Mouse (Mus musculus) heart, adult 2 months (tissue): ENCODE results near the gene Adgrf5. TPM values are rescaled to one million over a fixed set of nuclear protein-coding genes. Genes with fewer than 3 reads are reported as not detected.
"Not testable (repeated sequence)": the region's sequence is repeated elsewhere in the genome, so short reads cannot be mapped to it uniquely, and the experiment has no call there.

Source experiments
- DNase-seq, 2 experiments: peaks; one replicate each; pipeline ENCODE4 v3.0.0; 2021
- H3K27ac ChIP-seq: fragments of 200-600 bp; 2 replicates; pipeline ENCODE4 v1.8.1; 2022
- H3K27me3 ChIP-seq: fragments of 200-500 bp; 2 replicates; pipeline ENCODE4 v1.6.1; 2012; ENCODE audit warnings: mild to moderate bottlenecking, low read length, inconsistent platforms, mixed read lengths; ENCODE audit not compliant: control insufficient read depth, insufficient read depth
- H3K36me3 ChIP-seq: fragments of 200-500 bp; 2 replicates; pipeline ENCODE4 v1.6.1; 2012; ENCODE audit warnings: low read length, inconsistent platforms; ENCODE audit not compliant: control insufficient read depth, insufficient read depth
- H3K4me1 ChIP-seq: fragments of 200-500 bp; 2 replicates; pipeline ENCODE4 v1.6.1; 2011; ENCODE audit warnings: low read length; ENCODE audit not compliant: control insufficient read depth, insufficient read depth
- H3K4me3 ChIP-seq: fragments of 200-600 bp; 2 replicates; pipeline ENCODE4 v1.8.1; 2022
- H3K79me2 ChIP-seq: fragments of 200-500 bp; replicated peaks from 2 replicates; pipeline ENCODE4 v1.6.1; 2012; ENCODE audit warnings: mild to moderate bottlenecking, inconsistent platforms, low read length, moderate library complexity, mixed read lengths; ENCODE audit not compliant: control insufficient read depth, insufficient read depth
- H3K9ac ChIP-seq: fragments of 200-500 bp; 2 replicates; pipeline ENCODE4 v1.6.1; 2012; ENCODE audit warnings: low read depth, mild to moderate bottlenecking, control low read depth, inconsistent platforms, low read length, mixed read lengths
- CTCF ChIP-seq: fragments of 200-600 bp; IDR thresholded peaks from 2 replicates; pipeline ENCODE4 v1.8.1; 2022; ENCODE audit warnings: antibody characterized with exemption, mild to moderate bottlenecking, moderate library complexity
- EP300 ChIP-seq: fragments of 200-500 bp; IDR thresholded peaks from 2 replicates; pipeline ENCODE4 v1.6.1; 2011; ENCODE audit warnings: low read depth, low read length, control low read depth; ENCODE audit not compliant: insufficient read depth
- POLR2A ChIP-seq: fragments of 200-500 bp; IDR thresholded peaks from 2 replicates; pipeline ENCODE4 v1.6.1; 2011; ENCODE audit warnings: mild to moderate bottlenecking, low read depth, low read length, control low read depth; ENCODE audit not compliant: insufficient read depth
- whole genome bisulfite sequencing: fragments of 180-500 bp; shearing (Covaris S2); methylation state at CpG from one replicate; pipeline ENCODE4 v1.1.7; 2018; 5-methylcytosine and 5-hydroxymethylcytosine counted together
- intact Hi-C: fragments of 180-260 bp; cut with DNase I; formaldehyde crosslinking; loops from one replicate; pipeline ENCODE4 v1.15.1; 2025
- polyA plus RNA-seq: library from polyadenylated mRNA; depleted of rRNA; stranded (reverse); fragments of >200 nt; gene quantifications from 2 replicates; pipeline ENCODE4 v1.2.3, GENCODE M21; 2012
- total RNA-seq, 2 experiments: library from RNA; stranded (reverse); gene quantifications; 2 replicates each; pipeline ENCODE4 v1.2.3; 2021

Gene Adgrf5
- total and polyA plus RNA-seq, 3 experiments, result 57.7 to 231 (median 184) TPM

DNA sequence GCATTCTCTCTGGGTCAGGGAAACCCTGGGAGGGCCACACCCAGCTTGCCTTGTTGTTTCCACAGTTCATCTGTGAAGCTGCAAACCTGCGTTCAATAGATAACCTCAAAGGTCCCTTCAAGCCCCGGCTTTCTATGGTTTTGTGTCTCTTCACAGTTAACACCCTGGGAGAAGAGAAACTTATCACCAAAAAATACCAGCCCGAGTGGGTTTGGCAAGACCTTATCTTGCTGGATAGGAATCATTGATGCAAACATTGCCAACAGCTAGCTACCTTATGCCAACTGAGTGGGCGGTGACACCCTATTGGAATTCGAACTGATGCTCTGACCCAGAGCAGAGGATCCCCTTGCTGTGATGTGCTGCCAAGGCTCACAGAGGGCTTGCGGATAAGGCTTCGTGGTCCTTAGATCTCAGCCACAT, 30.5 kb upstream of the Adgrf5 start:
- Histone ChIP-seq H3K36me3 (no peaks in the 10 kb centered on the region), H3K27me3 (no peaks in the 10 kb centered on the region), H3K4me1 (peaks cover 11% of the 10 kb centered on the region), H3K4me3 (no peak overlapping the region), H3K9ac (no peak overlapping the region), H3K79me2 (no peaks in the 10 kb centered on the region), H3K27ac (no peak overlapping the region)
- peak in 1 of 2 experiments; percentile 39 for DNase-seq
- intact Hi-C loops, result loop anchor here (5.0 kb wide), 1 partner anchor 93 kb away; no protein-coding TSS in a partner anchor
- TF ChIP-seq CTCF (no peak), POLR2A (no peak), EP300 (no peak)
- WGBS, result 40% methylated on average over 7 of the region's 7 CpGs

DNA sequence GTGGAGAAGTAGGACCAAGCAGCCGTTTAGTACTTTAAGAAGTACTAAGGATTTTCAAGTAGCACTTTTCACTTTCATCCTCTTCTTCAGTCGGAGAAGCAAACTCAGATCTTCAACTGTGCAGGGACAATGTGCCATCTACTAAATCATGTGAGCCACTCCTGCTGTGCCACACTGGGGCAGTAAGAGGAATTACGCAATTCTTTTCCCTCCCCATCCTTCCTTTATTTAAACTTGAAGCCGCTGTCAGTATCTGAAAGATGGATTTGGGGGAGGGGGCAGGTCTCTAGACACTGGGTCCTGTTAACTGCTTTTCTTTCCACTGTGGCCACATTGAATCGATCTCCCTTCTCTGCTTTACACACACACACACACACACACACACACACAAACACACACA, 27.6 kb upstream of the Adgrf5 start:
- no peak for TF ChIP-seq POLR2A
- no peak for TF ChIP-seq CTCF
- no peak for TF ChIP-seq EP300
- Histone ChIP-seq H3K4me3 (no peak overlapping the region), H3K36me3 (peaks cover 3% of the 10 kb centered on the region), H3K9ac (no peak overlapping the region; the same call in 1 of the 2 replicates), H3K79me2 (no peaks in the 10 kb centered on the region), H3K27ac (no peak overlapping the region), H3K27me3 (no peaks in the 10 kb centered on the region), H3K4me1 (peaks cover 10% of the 10 kb centered on the region)
- intact Hi-C loops, result no loop called here
- no peak for DNase-seq
- 53% methylated on average over 5 of the region's 5 CpGs for WGBS

DNA sequence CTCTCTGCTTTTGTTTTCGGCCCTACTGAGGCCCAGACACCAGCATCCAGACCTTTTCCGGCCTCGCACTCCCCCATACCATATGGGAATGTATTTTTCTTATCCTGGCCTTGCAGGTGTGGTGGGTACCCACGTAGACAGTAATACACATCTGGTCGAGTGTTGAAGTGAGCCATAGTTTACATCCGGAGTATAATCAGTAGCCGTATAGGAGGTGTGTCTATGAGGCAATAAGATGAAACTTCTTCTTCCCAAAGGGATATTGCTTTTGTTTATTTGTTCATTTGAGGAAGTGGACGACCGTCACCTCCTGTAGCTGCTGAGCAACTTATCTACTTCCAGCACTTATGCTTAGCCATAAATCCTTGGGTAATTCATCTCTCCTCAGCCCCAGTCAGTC, 26.2 kb upstream of the Adgrf5 start:
- intact Hi-C loops, result loop anchor here (2.0 kb wide), 1 partner anchor 59 kb away; no protein-coding TSS in a partner anchor
- no peak overlapping the region for H3K9ac ChIP-seq
- H3K79me2 ChIP-seq, result no peaks in the 10 kb centered on the region
- peaks cover 3% of the 10 kb centered on the region for H3K36me3 ChIP-seq
- no peaks in the 10 kb centered on the region for H3K27me3 ChIP-seq
- DNase-seq, result no peak
- peaks cover 13% of the 10 kb centered on the region for H3K4me1 ChIP-seq
- H3K27ac ChIP-seq, result peak overlapping the region; percentile 5; the same call in 1 of the 2 replicates
- no peak overlapping the region for H3K4me3 ChIP-seq
- TF ChIP-seq POLR2A (no peak), EP300 (no peak), CTCF (no peak)
- 49% methylated on average over 9 of the region's 9 CpGs for WGBS

DNA sequence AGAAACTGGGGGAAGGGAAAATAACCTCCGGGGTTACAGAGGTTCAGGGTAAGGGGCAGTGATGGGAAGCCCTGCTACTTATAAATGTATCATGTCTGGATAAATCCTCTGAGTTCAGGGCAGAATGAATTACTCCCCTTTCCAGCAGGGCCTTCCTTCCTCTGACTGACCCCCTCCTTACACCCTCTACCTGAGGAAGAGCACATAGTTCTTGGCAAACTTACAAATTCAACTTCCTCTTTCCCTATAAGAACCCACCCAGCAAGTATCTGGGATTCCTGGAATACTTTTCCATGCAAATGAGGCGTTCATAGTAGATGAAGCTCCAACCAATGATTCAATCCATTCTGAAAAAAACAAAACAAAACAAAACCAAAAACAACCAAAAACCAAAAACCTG, 22.6 kb upstream of the Adgrf5 start:
- no peaks in the 10 kb centered on the region for H3K79me2 ChIP-seq
- H3K4me3 ChIP-seq, result no peak overlapping the region
- TF ChIP-seq POLR2A (no peak), CTCF (no peak), EP300 (no peak)
- DNase-seq, result no peak
- H3K27ac ChIP-seq, result peak overlapping the region; percentile 54
- no peak overlapping the region for H3K9ac ChIP-seq
- H3K27me3 ChIP-seq, result no peaks in the 10 kb centered on the region
- 55% methylated on average over 2 of the region's 2 CpGs for WGBS
- H3K4me1 ChIP-seq, result peaks cover 6% of the 10 kb centered on the region
- intact Hi-C loops, result loop anchor here (2.0 to 5.0 kb wide), 2 partner anchors 23 to 95 kb away; partner anchors contain the start of gene Adgrf5
- H3K36me3 ChIP-seq, result peaks cover 3% of the 10 kb centered on the region

DNA sequence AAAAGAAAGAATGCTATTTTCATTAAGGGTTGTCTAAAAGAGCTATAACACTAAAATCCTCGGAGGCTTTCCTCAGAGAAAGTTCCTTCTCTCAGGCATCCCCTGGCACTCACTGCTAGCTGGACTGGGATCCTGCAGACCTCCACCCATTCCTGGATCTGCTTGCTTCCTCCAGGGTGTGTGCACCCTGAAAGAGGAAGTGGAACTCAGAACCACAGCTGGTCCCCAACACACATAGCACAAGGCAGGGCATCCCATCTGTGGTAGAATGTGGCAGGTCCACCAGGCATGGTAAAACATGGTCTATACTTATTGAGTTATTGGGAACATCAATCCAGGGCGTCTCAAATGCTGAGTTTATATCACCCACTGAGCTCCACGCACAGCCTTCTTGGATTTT, 22.0 kb upstream of the Adgrf5 start:
- WGBS, result 72% methylated on average over 3 of the region's 3 CpGs
- no peak overlapping the region for H3K9ac ChIP-seq
- TF ChIP-seq EP300 (peak; percentile 70; the same call in 1 of the 2 replicates), POLR2A (no peak)
- no peaks in the 10 kb centered on the region for H3K27me3 ChIP-seq
- H3K27ac ChIP-seq, result peak overlapping the region; percentile 43
- peaks cover 3% of the 10 kb centered on the region for H3K36me3 ChIP-seq
- H3K79me2 ChIP-seq, result no peaks in the 10 kb centered on the region
- no peak overlapping the region for H3K4me3 ChIP-seq
- peak; percentile 34 to 46 for DNase-seq
- intact Hi-C loops, result loop anchor here (5.0 kb wide), 1 partner anchor 94 kb away; no protein-coding TSS in a partner anchor
- peaks cover 5% of the 10 kb centered on the region for H3K4me1 ChIP-seq

DNA sequence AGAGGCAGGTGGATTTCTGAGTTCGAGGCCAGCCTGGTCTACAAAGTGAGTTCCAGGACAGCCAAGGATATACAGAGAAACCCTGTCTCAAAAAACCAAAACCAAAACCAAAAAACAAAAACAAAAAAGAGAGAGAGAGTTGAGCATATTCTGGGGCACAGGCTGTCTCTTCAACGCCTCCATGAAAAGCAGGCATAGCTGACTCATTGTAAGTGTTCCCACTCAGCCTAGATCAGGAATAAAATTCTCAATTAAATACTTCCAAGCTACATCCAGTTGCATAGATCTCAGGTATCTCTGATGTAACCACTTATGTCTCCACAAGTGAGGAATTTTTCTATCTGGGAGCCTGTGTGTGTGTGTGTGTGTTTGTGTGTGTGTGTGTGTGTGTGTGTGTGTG, 13.8 kb upstream of the Adgrf5 start:
- 94% methylated on average over 2 of the region's 2 CpGs for WGBS
- H3K4me1 ChIP-seq, H3K79me2 ChIP-seq, H3K4me3 ChIP-seq, H3K27me3 ChIP-seq, H3K36me3 ChIP-seq, H3K9ac ChIP-seq, H3K27ac ChIP-seq, DNase-seq, intact Hi-C loops: not testable (repeated sequence)
